Mouse (Mus musculus) splenic B cell, adult 2 months (primary cell): Measurements from ENCODE around the gene Alg13.

Experiments used
- DNase-seq: peaks from one replicate; pipeline ENCODE4 v3.0.0-alpha.2; 2011; ENCODE audit warnings: low read depth, low spot score
- H3K27me3 ChIP-seq: 2 replicates; pipeline ENCODE4 v1.6.1; 2012; ENCODE audit warnings: mild to moderate bottlenecking, low read length, moderate library complexity, mixed read lengths; ENCODE audit not compliant: control insufficient read depth, poor library complexity, insufficient read depth, severe bottlenecking
- H3K36me3 ChIP-seq: 2 replicates; pipeline ENCODE4 v1.6.1; 2012; ENCODE audit warnings: mild to moderate bottlenecking, low read length, moderate library complexity, mixed read lengths; ENCODE audit not compliant: control insufficient read depth, poor library complexity, insufficient read depth, severe bottlenecking

The Alg13 gene

DNA sequence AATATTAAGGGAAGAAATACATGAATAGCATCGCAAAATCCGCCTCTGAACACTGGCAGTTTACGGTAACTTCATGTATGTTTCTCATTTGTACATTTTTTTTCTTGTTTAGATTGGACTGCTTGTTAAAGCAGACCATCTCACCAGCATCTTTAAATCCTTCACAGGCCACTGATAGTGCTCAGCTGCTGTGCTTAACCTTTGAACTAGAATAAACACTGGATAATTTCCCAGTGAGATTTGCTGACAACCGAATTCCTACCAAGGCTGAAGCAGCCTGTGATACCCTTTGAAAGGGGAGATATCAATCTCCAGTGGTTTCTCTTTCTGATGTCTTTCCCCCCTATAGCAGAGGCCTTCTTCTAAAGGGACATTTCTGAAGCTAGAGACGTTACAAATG, 90.4 kb downstream of the Alg13 start:
- Histone ChIP-seq H3K36me3 (no peaks in the 10 kb centered on the region), H3K27me3 (no peaks in the 10 kb centered on the region)
- no peak for DNase-seq

DNA sequence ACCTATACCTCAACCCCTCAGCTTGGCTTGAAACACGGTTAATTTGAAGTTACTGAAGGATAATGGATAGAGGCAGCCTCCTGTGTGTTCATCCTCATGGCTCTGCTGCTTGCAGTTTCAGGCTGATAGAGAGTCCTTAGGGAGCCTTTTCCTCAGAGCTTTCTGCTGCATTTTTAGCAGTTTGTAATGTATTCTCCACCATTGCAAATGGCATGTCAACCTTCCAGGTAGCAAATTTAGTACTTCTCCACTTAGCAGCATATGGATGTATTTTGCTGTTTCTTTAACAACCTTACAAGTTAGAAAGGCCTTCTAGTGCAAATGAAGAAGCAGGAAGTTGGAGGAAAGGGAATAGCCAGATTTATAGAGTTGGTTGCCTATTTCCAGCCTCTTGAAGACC, 102.7 kb downstream of the Alg13 start:
- no peak for DNase-seq
- no peaks in the 10 kb centered on the region for H3K27me3 ChIP-seq
- no peaks in the 10 kb centered on the region for H3K36me3 ChIP-seq

DNA sequence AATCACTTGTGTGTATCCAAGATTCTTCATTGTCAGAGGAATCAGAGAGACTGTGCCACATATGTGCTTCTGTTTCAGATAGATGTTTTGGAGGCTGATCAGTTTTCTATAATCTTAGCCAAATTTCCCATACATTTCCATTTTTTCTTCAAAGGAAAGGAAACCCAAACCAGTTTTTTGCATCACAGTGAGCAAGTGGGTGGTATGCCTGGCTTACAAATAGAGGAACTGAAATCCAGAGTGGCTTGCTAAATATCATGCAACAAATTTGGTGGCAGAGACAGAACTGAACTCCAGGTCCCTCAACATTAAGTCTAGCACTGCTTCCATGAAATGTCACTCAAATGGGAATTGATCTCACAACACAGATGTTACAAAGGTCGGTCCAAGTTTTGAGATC, 103.5 kb downstream of the Alg13 start:
- H3K27me3 ChIP-seq, result no peaks in the 10 kb centered on the region

DNA sequence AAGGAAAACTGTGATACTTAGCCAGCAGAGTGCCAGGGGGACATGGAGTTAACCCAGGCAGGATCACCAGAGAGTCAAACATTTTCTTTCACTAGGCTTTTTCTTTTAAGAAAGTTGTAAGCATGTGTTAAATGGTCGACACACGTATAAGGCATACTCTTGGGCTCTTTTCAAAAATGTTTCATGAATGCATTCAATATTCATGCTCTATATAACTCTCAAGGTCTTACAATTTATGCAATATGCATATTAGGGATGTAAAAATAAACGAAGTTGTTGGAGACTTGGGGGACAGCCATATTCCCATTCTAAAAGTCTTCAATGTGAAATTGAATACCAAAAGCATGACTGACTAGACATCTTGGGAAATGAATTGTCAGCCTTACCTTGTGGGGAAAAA, 106.2 kb downstream of the Alg13 start:
- DNase-seq, result no peak
- no peaks in the 10 kb centered on the region for H3K36me3 ChIP-seq
- no peaks in the 10 kb centered on the region for H3K27me3 ChIP-seq

More for the DNA sequence above, 103.5 kb downstream of the Alg13 start:
- no peaks in the 10 kb centered on the region for H3K36me3 ChIP-seq
- DNase-seq, result no peak
